ENCODE assay signal across 20 mouse cellular contexts in the genomic region with DNA sequence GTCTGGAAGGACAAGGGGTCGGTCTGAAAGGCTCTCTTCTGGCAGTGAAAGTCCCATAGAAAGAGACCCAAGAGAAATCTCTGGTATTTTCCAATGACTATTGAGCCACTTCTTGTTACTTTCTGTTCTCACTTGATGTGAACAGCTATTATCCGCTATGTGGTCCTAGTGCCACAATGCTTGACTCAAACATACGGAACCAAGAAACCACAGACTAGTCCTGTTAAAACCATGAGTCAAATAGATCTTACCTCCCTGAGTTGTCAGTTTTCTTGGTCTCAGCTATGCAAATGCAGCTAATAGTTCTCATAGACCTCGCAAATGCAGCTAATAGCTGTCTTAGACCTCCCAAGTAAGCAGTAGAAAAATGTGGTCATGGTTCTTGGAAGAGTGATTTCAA. TPM values are rescaled to one million over a fixed set of nuclear protein-coding genes. Genes with fewer than 3 reads are reported as not detected.
"Had no signal": no experiment of that assay in that cellular context is flagged by ENCODE, and none has a peak within 500 bp of the region (broad histone marks: within the 10 kb centered on the region; RNA-seq: fewer than 3 reads in every experiment).

No protein-coding gene starts in this region.

- H3K4me1 ChIP-seq: limb, embryonic 12.5 days; liver, embryonic 13.5 days; lung, embryonic 15.5 days; midbrain, embryonic 13.5 days had no signal

- H3K27me3 ChIP-seq: kidney, embryonic 15.5 days; limb, embryonic 12.5 days; lung, embryonic 15.5 days; midbrain, embryonic 13.5 days had no signal

- H3K9me3 ChIP-seq: kidney, embryonic 15.5 days; limb, embryonic 12.5 days; liver, embryonic 13.5 days; lung, embryonic 15.5 days; midbrain, embryonic 13.5 days had no signal

- DNase-seq: kidney, postnatal 14 days; liver; liver, embryonic 13.5 days; liver, postnatal 0 days; lung, postnatal 14 days; right cerebral cortex, adult 18-20 months; right cerebral cortex, postnatal 25 days; thymus, adult 18-20 months; thymus, postnatal 14 days had no signal

- ATAC-seq: liver, postnatal 0 days; midbrain, embryonic 13.5 days had no signal

- H3K36me3 ChIP-seq: kidney, embryonic 15.5 days; limb, embryonic 12.5 days; liver, embryonic 13.5 days; lung, embryonic 15.5 days; midbrain, embryonic 13.5 days had no signal

- H3K27ac ChIP-seq: kidney, embryonic 15.5 days; left cerebral cortex, adult 2 months; limb, embryonic 12.5 days; liver, embryonic 13.5 days; lung, embryonic 15.5 days; macrophage; midbrain, embryonic 13.5 days had no signal

- H3K4me3 ChIP-seq: kidney, embryonic 15.5 days; left cerebral cortex, adult 2 months; limb, embryonic 12.5 days; liver, embryonic 13.5 days; lung, embryonic 15.5 days; midbrain, embryonic 13.5 days had no signal

RNA-seq across cellular contexts. Expression of gene Bmp10, which starts 18.4 kb away (rescaled TPM):
- polyA plus RNA-seq: kidney, embryonic 15.5 days; large intestine, adult 2 months; limb, embryonic 12.5 days; macrophage; midbrain, embryonic 13.5 days; midbrain, postnatal 0 days; neural tube, embryonic 14.5 days; small intestine, adult 2 months; stomach, embryonic 14.5 days had no signal

RNA-seq across cellular contexts. Expression of gene Gkn3, which starts 58.5 kb away (rescaled TPM):
- polyA plus RNA-seq: limb, embryonic 12.5 days; liver, embryonic 13.5 days; liver, postnatal 0 days; macrophage had no signal
